22 mouse cellular contexts compared by ENCODE assay signal in genomic region chr13:111926801-111927200, GRCm38 (mm10).
DNase-seq lines count a peak whose midpoint lies in the region; ATAC-seq and TF ChIP-seq lines count a peak whose summit lies in the region.
"Had no signal": no experiment of that assay in that cellular context is flagged by ENCODE, and none has a peak within 500 bp of the region (broad histone marks: within the 10 kb centered on the region; RNA-seq: fewer than 3 reads in every experiment).

No protein-coding gene starts in this region.

- H3K4me2 ChIP-seq in forebrain, embryonic 16.5 days (ENCODE audit: low read length), result no peak overlapping the region
- H3K4me2 ChIP-seq in intestine, embryonic 14.5 days (ENCODE audit: low read length), result no peak overlapping the region
- no peak overlapping the region for H3K4me2 ChIP-seq in intestine, postnatal 0 days (replicated peaks; ENCODE audit: low read depth)
- H3K4me2 ChIP-seq: embryonic facial prominence, embryonic 13.5 days; forebrain, embryonic 13.5 days; heart, embryonic 15.5 days; limb, embryonic 15.5 days; neural tube, embryonic 15.5 days had no signal

- H3K4me3 ChIP-seq in forebrain, embryonic 16.5 days (replicated peaks; ENCODE audit: low read length), result no peak overlapping the region
- no peak overlapping the region for H3K4me3 ChIP-seq in forebrain, embryonic 10.5 days
- H3K4me3 ChIP-seq in intestine, embryonic 14.5 days (ENCODE audit: low read depth, low read length), result no peak overlapping the region
- no peak overlapping the region for H3K4me3 ChIP-seq in intestine, postnatal 0 days (ENCODE audit: low read depth, low read length)
- H3K4me3 ChIP-seq: embryonic facial prominence, embryonic 13.5 days; forebrain, embryonic 13.5 days; heart, adult 2 months; heart, embryonic 15.5 days; limb, embryonic 15.5 days; myocyte; neural tube, embryonic 15.5 days had no signal

- 47% methylated on average over 8 of the region's 8 CpGs for WGBS in forebrain, embryonic 16.5 days
- WGBS in forebrain, embryonic 10.5 days, result 87% methylated on average over 8 of the region's 8 CpGs
- 85% methylated on average over 8 of the region's 8 CpGs for WGBS in intestine, embryonic 14.5 days
- 83% methylated on average over 8 of the region's 8 CpGs for WGBS in intestine, postnatal 0 days

- H3K9me3 ChIP-seq in forebrain, embryonic 16.5 days (ENCODE audit: control insufficient read depth, low read length), result peaks cover 4% of the 10 kb centered on the region; the same call in 1 of the 2 replicates
- H3K9me3 ChIP-seq in forebrain, embryonic 10.5 days, result peaks cover 13% of the 10 kb centered on the region
- H3K9me3 ChIP-seq in intestine, embryonic 14.5 days (ENCODE audit: control insufficient read depth, low read length), result no peaks in the 10 kb centered on the region; the same call in 1 of the 2 replicates
- H3K9me3 ChIP-seq in intestine, postnatal 0 days (ENCODE audit: control insufficient read depth), result no peaks in the 10 kb centered on the region
- H3K9me3 ChIP-seq: heart, embryonic 15.5 days; neural tube, embryonic 15.5 days had no signal

- H3K9ac ChIP-seq in forebrain, embryonic 16.5 days (replicated peaks; ENCODE audit: low read depth, low read length), result no peak overlapping the region
- no peak overlapping the region for H3K9ac ChIP-seq in intestine, embryonic 14.5 days (ENCODE audit: low read length)
- no peak overlapping the region for H3K9ac ChIP-seq in intestine, postnatal 0 days (ENCODE audit: low read depth, low read length)
- H3K9ac ChIP-seq: embryonic facial prominence, embryonic 13.5 days; forebrain, embryonic 13.5 days; heart, embryonic 15.5 days; limb, embryonic 15.5 days; neural tube, embryonic 15.5 days had no signal

- no peaks in the 10 kb centered on the region for H3K27me3 ChIP-seq in forebrain, embryonic 16.5 days (replicated peaks; ENCODE audit: control insufficient read depth, insufficient read depth, low read length)
- no peaks in the 10 kb centered on the region for H3K27me3 ChIP-seq in forebrain, embryonic 10.5 days (ENCODE audit: poor library complexity, severe bottlenecking)
- H3K27me3 ChIP-seq in intestine, embryonic 14.5 days (replicated peaks; ENCODE audit: control insufficient read depth, insufficient read depth, low read length), result no peaks in the 10 kb centered on the region
- H3K27me3 ChIP-seq in intestine, postnatal 0 days (replicated peaks; ENCODE audit: control insufficient read depth, insufficient read depth, low read length), result no peaks in the 10 kb centered on the region
- H3K27me3 ChIP-seq: CH12.LX; embryonic facial prominence, embryonic 13.5 days; forebrain, embryonic 13.5 days; heart, embryonic 15.5 days; limb, embryonic 15.5 days; neural tube, embryonic 15.5 days had no signal

- TF ChIP-seq CTCF in intestine, postnatal 0 days (IDR thresholded peaks at IDR 0.05; ENCODE audit: low read depth), result no peak

- peak; percentile 28; the same call in 1 of the 2 replicates for ATAC-seq in forebrain, embryonic 16.5 days
- ATAC-seq in intestine, embryonic 14.5 days (replicated peaks; ENCODE audit: low FRiP score, low TSS enrichment, low read depth), result no peak
- ATAC-seq in intestine, postnatal 0 days, result no peak
- peak; percentile 56 for ATAC-seq in cerebellum, adult (ENCODE audit: insufficient number of reproducible peaks, low FRiP score, low TSS enrichment)
- ATAC-seq: forebrain, embryonic 13.5 days had no signal

- no peak for DNase-seq in forebrain, embryonic 10.5 days (ENCODE audit: extremely low spot score, low spot score)
- peak; percentile 36 for DNase-seq in intestine, embryonic 14.5 days (ENCODE audit: low spot score)
- peak; percentile 89 to 91 for DNase-seq in cerebellum, postnatal 10 days
- DNase-seq in testis, postnatal 10 days (ENCODE audit: low spot score), result no peak
- no peak for DNase-seq in adrenal gland, postnatal 36 days
- DNase-seq: heart, adult 2 months; kidney, adult 8-10 months; kidney, postnatal 36 days; layer of hippocampus, adult 9-11 months; lung, adult 18-20 months; lung, postnatal 36 days; thymus, adult 2 months had no signal

- H3K36me3 ChIP-seq in forebrain, embryonic 16.5 days (ENCODE audit: control insufficient read depth, insufficient read depth), result no peaks in the 10 kb centered on the region
- H3K36me3 ChIP-seq in forebrain, embryonic 10.5 days (replicated peaks), result no peaks in the 10 kb centered on the region
- no peaks in the 10 kb centered on the region for H3K36me3 ChIP-seq in intestine, embryonic 14.5 days (ENCODE audit: control insufficient read depth, insufficient read depth, low read length)
- no peaks in the 10 kb centered on the region for H3K36me3 ChIP-seq in intestine, postnatal 0 days (ENCODE audit: control insufficient read depth, insufficient read depth)
- H3K36me3 ChIP-seq: embryonic facial prominence, embryonic 13.5 days; heart, embryonic 15.5 days; limb, embryonic 15.5 days; neural tube, embryonic 15.5 days had no signal

- H3K4me1 ChIP-seq in forebrain, embryonic 16.5 days (replicated peaks; ENCODE audit: control insufficient read depth, insufficient read depth, low read length), result peaks cover 5% of the 10 kb centered on the region
- no peaks in the 10 kb centered on the region for H3K4me1 ChIP-seq in forebrain, embryonic 10.5 days
- no peaks in the 10 kb centered on the region for H3K4me1 ChIP-seq in intestine, embryonic 14.5 days (replicated peaks; ENCODE audit: control insufficient read depth, insufficient read depth, low read length)
- no peaks in the 10 kb centered on the region for H3K4me1 ChIP-seq in intestine, postnatal 0 days (replicated peaks; ENCODE audit: control insufficient read depth, insufficient read depth, low read length)
- H3K4me1 ChIP-seq: embryonic facial prominence, embryonic 13.5 days; heart, embryonic 15.5 days; limb, embryonic 15.5 days; neural tube, embryonic 15.5 days had no signal

- H3K27ac ChIP-seq in forebrain, embryonic 16.5 days (ENCODE audit: low read length), result no peak overlapping the region
- H3K27ac ChIP-seq in forebrain, embryonic 10.5 days, result no peak overlapping the region
- H3K27ac ChIP-seq in intestine, embryonic 14.5 days (ENCODE audit: low read depth), result no peak overlapping the region
- no peak overlapping the region for H3K27ac ChIP-seq in intestine, postnatal 0 days (ENCODE audit: low read depth, low read length)
- H3K27ac ChIP-seq: embryonic facial prominence, embryonic 13.5 days; forebrain, embryonic 13.5 days; heart, adult 2 months; heart, embryonic 15.5 days; limb, embryonic 15.5 days; neural tube, embryonic 15.5 days had no signal

Comparison
In these comparisons a context has a peak if more than half of its experiments do, and no peak if none do; other contexts are left out.
1. ATAC-seq: peak in forebrain, embryonic 16.5 days (single experiment) and cerebellum, adult (single experiment); none in intestine, embryonic 14.5 days (single experiment) and intestine, postnatal 0 days (single experiment).
2. DNase-seq: peak in intestine, embryonic 14.5 days (single experiment) and cerebellum, postnatal 10 days (2 of 2); none in forebrain, embryonic 10.5 days (single experiment), testis, postnatal 10 days (single experiment) and adrenal gland, postnatal 36 days (0 of 2).